Mouse (Mus musculus) embryonic facial prominence, embryonic 13.5 days (tissue): Measurements from ENCODE around the gene Eif4g1. TPM values are rescaled to one million over a fixed set of nuclear protein-coding genes. Genes with fewer than 3 reads are reported as not detected.

Experiments used
- ATAC-seq: fragments of 200-750 bp; cut with Nextera tagmentation; 2 replicates; pipeline ENCODE4 v1.8.0; 2017; ENCODE audit warnings: low read depth; ENCODE audit not compliant: insufficient number of reproducible peaks, insufficient read depth, low FRiP score, low TSS enrichment
- H3K27ac ChIP-seq: fragments of 300-500 bp; sonication (generic); 2 replicates; pipeline ENCODE4 v1.5.1; 2015; ENCODE audit warnings: moderate library complexity, mild to moderate bottlenecking, inconsistent platforms
- H3K27me3 ChIP-seq: fragments of 300-500 bp; sonication (generic); 2 replicates; pipeline ENCODE4 v1.6.1; 2015; ENCODE audit warnings: mild to moderate bottlenecking, inconsistent platforms
- H3K36me3 ChIP-seq: fragments of 300-500 bp; sonication (generic); 2 replicates; pipeline ENCODE4 v1.6.1; 2015; ENCODE audit warnings: mild to moderate bottlenecking, inconsistent platforms
- H3K4me1 ChIP-seq: fragments of 300-500 bp; sonication (generic); 2 replicates; pipeline ENCODE4 v1.6.1; 2015; ENCODE audit warnings: inconsistent platforms
- H3K4me2 ChIP-seq: fragments of 300-500 bp; sonication (generic); 2 replicates; pipeline ENCODE4 v1.6.1; 2015; ENCODE audit warnings: moderate library complexity, mild to moderate bottlenecking, inconsistent platforms
- H3K4me3 ChIP-seq: fragments of 300-500 bp; sonication (generic); 2 replicates; pipeline ENCODE4 v1.5.1; 2015; ENCODE audit warnings: mild to moderate bottlenecking, inconsistent platforms
- H3K9ac ChIP-seq: fragments of 300-500 bp; sonication (generic); 2 replicates; pipeline ENCODE4 v1.6.1; 2015; ENCODE audit warnings: mild to moderate bottlenecking, inconsistent platforms
- H3K9me3 ChIP-seq: fragments of 300-500 bp; sonication (generic); 2 replicates; pipeline ENCODE4 v1.6.1; 2016; ENCODE audit warnings: inconsistent platforms
- WGBS: fragments of 180-500 bp; shearing (Covaris S2); methylation state at CpG from one replicate; pipeline ENCODE4 v1.1.7; 2015; ENCODE audit warnings: mixed read lengths; 5-methylcytosine and 5-hydroxymethylcytosine counted together
- polyA plus RNA-seq: library from polyadenylated mRNA; unstranded; fragments of >200 nt; fragmentation: Nextera tagmentation; extraction: Ambion mirVana; gene quantifications from 2 replicates; pipeline ENCODE4 v1.2.1, GENCODE M21; 2015

The Eif4g1 gene
- polyA plus RNA-seq, 1 experiment from 2014 or later, result 199 TPM

DNA sequence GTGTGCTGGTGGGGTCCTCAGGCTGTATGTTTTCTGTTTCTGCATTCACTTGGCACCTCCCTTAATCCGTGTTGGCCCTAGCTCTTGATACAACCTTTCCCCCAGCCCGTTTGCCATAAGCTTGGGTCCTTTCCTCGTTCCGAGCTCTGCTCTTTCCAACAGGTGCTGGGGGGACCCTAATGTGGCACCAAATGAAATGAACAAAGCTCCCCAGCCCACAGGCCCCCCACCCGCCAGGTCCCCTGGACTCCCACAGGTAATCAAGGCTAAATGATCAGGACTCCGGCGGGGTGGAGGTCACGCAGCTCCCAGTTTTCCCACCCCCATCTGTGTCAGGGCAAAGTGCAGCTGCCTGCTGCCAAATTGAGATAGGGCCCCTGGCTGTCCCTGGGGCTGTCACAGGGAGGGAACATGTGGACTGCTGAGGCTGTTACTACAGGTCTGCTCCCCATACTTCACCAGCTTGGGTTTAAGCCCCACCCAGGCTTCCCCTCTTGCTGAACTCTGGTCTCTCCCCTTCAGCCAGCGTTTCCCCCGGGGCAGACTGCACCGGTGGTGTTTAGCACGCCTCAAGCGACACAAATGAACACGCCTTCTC, 5.7 kb downstream of the Eif4g1 start:
- Histone ChIP-seq H3K9me3 (no peaks in the 10 kb centered on the region), H3K9ac (peak overlapping the region; percentile 96), H3K27ac (peak overlapping the region; percentile 92), H3K4me3 (peak overlapping the region; percentile 94), H3K4me2 (peak overlapping the region; percentile 98), H3K27me3 (no peaks in the 10 kb centered on the region), H3K36me3 (peaks cover 43% of the 10 kb centered on the region), H3K4me1 (peaks cover 30% of the 10 kb centered on the region)
- 7% methylated on average over 14 of the region's 14 CpGs for WGBS
- no peak for ATAC-seq

DNA sequence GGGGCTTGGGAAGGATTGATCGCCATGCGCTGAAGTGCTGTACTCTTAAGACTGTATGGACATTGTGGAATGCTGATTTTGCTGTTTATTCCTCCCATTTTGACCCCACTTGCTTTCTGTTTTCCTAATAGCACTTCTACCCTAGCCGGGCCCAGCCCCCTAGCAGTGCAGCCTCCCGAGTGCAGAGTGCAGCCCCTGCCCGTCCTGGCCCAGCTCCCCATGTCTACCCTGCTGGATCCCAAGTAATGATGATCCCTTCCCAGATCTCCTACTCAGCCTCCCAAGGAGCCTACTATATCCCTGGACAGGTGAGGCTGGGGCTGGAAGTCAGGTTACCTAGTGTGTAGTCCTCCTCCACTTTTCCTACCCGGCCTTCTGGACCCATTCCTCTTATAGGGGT, 7.1 kb downstream of the Eif4g1 start:
- Histone ChIP-seq H3K27me3 (no peaks in the 10 kb centered on the region), H3K4me2 (peak overlapping the region; percentile 98; the same call in 1 of the 2 replicates), H3K9ac (no peak overlapping the region), H3K4me1 (peaks cover 30% of the 10 kb centered on the region), H3K27ac (no peak overlapping the region), H3K36me3 (peaks cover 58% of the 10 kb centered on the region), H3K9me3 (no peaks in the 10 kb centered on the region), H3K4me3 (peak overlapping the region; percentile 94; the same call in 1 of the 2 replicates)
- ATAC-seq, result no peak
- 91% methylated on average over 6 of the region's 6 CpGs for WGBS

DNA sequence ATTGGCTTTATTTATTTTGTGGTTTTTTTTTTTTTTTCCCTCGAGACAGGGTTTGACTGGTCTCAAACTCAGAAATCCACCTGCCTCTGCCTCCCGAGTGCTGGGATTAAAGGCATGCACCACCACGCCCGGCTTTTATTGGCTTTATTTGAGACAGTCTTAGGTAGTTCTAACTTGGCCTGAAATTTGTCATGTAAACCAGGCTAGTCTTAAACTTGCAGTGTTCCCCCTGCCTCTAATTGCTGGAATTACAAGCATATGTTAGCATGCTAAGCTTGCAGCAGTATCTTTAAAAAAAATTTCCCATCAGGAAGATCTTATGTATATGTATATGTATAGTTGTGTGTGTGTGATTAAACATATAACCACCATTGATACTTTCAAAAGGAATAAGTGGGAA, 8.6 kb downstream of the Eif4g1 start:
- Histone ChIP-seq H3K27ac (no peak overlapping the region), H3K4me1 (peaks cover 29% of the 10 kb centered on the region), H3K4me3 (no peak overlapping the region), H3K27me3 (no peaks in the 10 kb centered on the region), H3K9me3 (no peaks in the 10 kb centered on the region), H3K4me2 (no peak overlapping the region), H3K36me3 (peaks cover 72% of the 10 kb centered on the region), H3K9ac (no peak overlapping the region)
- WGBS, result 56% methylated on average over 4 of the region's 4 CpGs
- no peak for ATAC-seq

DNA sequence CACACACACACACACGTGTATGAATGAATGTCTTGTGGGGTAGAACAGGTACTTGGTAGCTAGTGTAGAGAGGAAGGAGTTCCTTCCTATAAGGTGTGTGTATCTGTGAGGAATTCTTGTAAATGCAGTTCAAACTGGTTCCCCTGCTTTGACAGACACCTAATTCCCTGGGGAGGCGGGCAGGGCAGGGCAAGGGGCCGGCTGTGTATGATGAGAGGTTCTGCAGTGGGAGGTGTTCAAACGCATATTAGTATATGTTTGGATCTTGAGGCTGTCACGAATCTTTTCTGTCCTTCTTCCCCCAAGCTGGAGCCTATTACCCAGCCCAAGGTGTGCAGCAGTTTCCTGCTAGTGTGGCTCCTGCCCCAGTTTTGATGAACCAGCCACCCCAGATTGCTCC, 9.3 kb downstream of the Eif4g1 start:
- no peaks in the 10 kb centered on the region for H3K27me3 ChIP-seq
- no peak for ATAC-seq
- H3K4me1 ChIP-seq, result peaks cover 25% of the 10 kb centered on the region
- no peaks in the 10 kb centered on the region for H3K9me3 ChIP-seq
- H3K9ac ChIP-seq, result no peak overlapping the region
- H3K4me2 ChIP-seq, result no peak overlapping the region
- H3K27ac ChIP-seq, result no peak overlapping the region; the same call in 1 of the 2 replicates
- no peak overlapping the region for H3K4me3 ChIP-seq
- WGBS, result 76% methylated on average over 5 of the region's 5 CpGs
- H3K36me3 ChIP-seq, result peaks cover 79% of the 10 kb centered on the region

DNA sequence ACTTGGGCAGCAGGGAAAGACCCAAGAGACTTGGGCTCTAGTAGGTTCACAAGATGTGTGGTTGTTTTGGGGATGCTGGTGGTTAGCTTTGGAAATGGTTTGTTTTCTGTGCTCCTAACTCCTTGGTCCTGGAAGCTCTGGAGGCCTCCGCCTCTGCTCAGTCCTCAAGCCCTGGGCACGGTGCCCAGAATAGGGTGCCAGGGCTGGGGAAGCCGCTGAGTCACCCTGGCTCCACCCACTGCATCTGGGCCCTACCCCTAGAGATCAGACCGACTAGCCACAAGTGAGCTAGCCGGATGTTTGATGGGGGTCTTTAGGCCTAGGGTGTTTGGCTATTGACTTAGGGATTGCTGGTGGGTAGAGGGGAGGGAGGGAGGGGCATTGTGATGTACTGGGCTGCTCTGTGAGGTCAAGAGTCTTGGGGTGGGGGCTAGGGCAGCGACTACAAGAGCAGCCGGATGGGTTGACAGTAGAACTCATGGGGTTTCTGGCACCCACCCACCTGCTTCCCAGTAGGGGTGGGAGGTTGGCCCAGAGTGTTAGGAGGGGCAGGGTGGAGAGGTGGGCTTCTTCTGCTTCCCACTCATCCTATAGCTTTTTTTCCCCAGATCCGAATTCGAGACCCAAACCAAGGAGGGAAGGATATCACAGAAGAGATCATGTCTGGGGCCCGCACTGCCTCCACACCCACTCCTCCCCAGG, 10.0 kb downstream of the Eif4g1 start:
- H3K4me2 ChIP-seq, result no peak overlapping the region
- peaks cover 25% of the 10 kb centered on the region for H3K4me1 ChIP-seq
- peaks cover 87% of the 10 kb centered on the region for H3K36me3 ChIP-seq
- WGBS, result 85% methylated on average over 10 of the region's 10 CpGs
- no peaks in the 10 kb centered on the region for H3K27me3 ChIP-seq
- no peaks in the 10 kb centered on the region for H3K9me3 ChIP-seq
- ATAC-seq, result no peak
- H3K27ac ChIP-seq, result no peak overlapping the region
- no peak overlapping the region for H3K9ac ChIP-seq
- no peak overlapping the region for H3K4me3 ChIP-seq

DNA sequence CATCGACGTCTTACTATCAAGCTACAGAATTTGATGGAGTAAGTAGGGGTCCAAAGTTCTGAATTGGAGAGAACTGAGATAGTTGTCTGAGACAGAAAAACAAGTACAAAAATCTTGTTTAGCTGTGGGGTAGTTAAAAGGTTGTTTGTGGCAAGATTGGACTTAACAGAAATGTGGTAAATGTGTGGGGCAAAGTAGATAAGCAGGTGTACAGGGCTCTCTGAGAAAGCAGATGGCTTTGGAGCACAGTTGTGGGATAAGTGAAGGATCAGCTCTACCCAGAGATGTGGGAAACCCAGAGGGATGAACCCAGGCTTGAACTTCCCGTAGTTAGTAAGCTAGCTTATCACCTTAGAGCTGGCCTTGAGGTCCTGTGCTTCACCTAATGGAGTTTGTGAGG, 22.7 kb downstream of the Eif4g1 start:
- Histone ChIP-seq H3K9ac (no peak overlapping the region), H3K27me3 (peaks cover under 1% of the 10 kb centered on the region; the same call in 1 of the 2 replicates), H3K9me3 (no peaks in the 10 kb centered on the region), H3K27ac (no peak overlapping the region), H3K4me3 (no peak overlapping the region), H3K4me1 (peaks cover 22% of the 10 kb centered on the region), H3K36me3 (peaks cover 64% of the 10 kb centered on the region), H3K4me2 (no peak overlapping the region)
- 86% methylated on average over 3 of the region's 3 CpGs for WGBS
- ATAC-seq, result no peak

DNA sequence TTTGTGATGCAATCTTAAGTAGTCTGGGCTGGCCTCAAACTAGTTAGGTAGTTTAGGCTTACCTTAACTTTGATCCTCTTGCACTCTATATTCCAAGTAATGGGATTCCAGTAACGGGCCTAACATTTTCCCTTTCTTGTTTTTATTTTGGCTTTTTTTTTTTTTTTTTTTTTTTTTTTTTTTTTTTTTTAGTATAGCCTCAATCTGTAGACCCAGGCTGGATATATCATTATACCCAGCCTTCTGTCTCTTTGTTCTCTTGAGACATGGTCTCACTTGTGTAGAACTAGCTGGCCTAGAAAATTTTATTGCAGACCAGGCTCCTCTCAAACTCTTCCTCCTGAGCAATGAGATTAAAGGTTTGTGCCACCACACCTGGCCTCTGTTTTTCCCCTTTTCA, 23.5 kb downstream of the Eif4g1 start:
- Histone ChIP-seq H3K4me2 (no peak overlapping the region), H3K9ac (no peak overlapping the region), H3K9me3 (no peaks in the 10 kb centered on the region), H3K27ac (no peak overlapping the region), H3K27me3 (peaks cover 6% of the 10 kb centered on the region; the same call in 1 of the 2 replicates), H3K36me3 (peaks cover 55% of the 10 kb centered on the region), H3K4me3 (no peak overlapping the region), H3K4me1 (peaks cover 29% of the 10 kb centered on the region)
- no peak for ATAC-seq
- WGBS, result 60% methylated on average over 1 of the region's 1 CpGs

DNA sequence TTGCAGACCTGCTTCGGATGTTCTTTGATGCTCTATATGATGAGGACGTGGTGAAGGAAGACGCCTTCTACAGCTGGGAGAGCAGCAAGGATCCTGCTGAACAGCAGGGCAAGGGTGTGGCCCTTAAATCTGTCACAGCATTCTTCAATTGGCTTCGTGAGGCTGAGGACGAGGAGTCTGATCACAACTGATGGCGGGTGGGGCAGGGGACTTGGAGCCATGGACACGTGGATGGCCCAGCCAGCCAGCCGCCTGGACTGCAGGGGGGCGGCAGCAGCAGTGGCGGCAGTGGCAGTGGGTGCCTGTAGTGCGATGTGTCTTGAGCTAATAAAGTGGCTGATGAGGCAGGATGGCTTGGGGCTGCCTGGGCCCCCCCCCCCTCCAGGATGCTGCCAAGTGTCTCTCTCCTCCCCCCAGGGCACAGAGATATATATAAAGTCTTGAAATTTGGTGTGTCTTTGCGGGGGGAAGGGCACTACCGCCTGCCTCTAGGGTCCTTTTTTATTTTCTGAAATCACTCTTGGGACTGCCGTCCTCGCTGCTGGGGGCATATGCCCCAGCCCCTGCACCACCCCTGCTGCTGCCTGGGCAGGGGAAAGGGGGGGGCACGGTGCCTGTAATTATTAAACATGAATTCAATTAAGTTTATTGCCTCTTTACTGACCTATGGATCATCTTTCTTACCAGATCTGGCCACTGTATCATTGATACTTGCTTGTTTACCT, 24.3 kb downstream of the Eif4g1 start:
- H3K27me3 ChIP-seq, result peaks cover 6% of the 10 kb centered on the region; the same call in 1 of the 2 replicates
- peaks cover 47% of the 10 kb centered on the region for H3K36me3 ChIP-seq
- ATAC-seq, result no peak
- no peaks in the 10 kb centered on the region for H3K9me3 ChIP-seq
- H3K27ac ChIP-seq, result no peak overlapping the region
- peak overlapping the region; percentile 63 for H3K4me3 ChIP-seq
- H3K9ac ChIP-seq, result 0 out of 2 replicates have a peak overlapping the region, but pooled peaks have one; percentile 0
- 44% methylated on average over 16 of the region's 16 CpGs for WGBS
- peak overlapping the region; percentile 83 for H3K4me2 ChIP-seq
- peaks cover 29% of the 10 kb centered on the region for H3K4me1 ChIP-seq

DNA sequence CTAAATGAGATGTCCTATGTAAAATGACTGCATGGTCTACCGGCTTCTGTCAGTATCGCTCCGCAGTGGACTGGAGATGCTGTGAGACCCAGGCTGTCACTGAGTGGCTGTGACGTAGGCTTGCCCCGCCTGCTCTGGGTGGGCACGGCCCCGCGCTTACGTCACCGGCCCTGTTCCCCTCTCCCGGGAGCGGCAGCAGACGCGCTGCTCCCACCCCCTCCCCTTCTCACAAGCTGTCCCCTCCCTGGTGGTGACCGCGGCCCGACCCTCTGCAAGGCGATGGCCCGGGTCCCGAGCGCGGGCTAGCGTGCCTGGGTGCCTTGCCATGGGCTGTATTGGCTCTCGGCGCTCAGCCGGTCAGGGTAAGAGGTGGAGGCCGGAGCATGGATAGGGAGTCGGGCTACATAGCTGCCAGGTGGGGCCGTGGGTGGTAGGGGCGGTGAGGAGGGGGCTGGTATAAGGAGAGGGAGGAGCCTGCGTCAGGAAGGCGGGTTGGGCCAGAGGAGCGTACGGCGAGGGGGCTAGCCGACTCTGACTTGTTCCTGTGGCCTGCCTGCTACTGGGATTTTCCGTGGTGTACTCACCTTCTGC, 25.1 kb downstream of the Eif4g1 start, which contains the start of gene Fam131a:
Gene Fam131a, plus strand, starts transcription at position 131 of the 591 bp plus-strand sequence.
- no peaks in the 10 kb centered on the region for H3K9me3 ChIP-seq
- H3K36me3 ChIP-seq, result peaks cover 39% of the 10 kb centered on the region
- peaks cover 29% of the 10 kb centered on the region for H3K4me1 ChIP-seq
- H3K4me2 ChIP-seq, result peak within 1 kb of the TSS; percentile 83
- under 1% methylated on average over 35 of the region's 37 CpGs for WGBS
- H3K27me3 ChIP-seq, result peaks cover 6% of the 10 kb centered on the region; the same call in 1 of the 2 replicates
- H3K9ac ChIP-seq, result peak within 1 kb of the TSS; percentile 75
- ATAC-seq, result peak; percentile 86
- H3K27ac ChIP-seq, result peak within 1 kb of the TSS; percentile 87
- peak within 1 kb of the TSS; percentile 63 for H3K4me3 ChIP-seq

DNA sequence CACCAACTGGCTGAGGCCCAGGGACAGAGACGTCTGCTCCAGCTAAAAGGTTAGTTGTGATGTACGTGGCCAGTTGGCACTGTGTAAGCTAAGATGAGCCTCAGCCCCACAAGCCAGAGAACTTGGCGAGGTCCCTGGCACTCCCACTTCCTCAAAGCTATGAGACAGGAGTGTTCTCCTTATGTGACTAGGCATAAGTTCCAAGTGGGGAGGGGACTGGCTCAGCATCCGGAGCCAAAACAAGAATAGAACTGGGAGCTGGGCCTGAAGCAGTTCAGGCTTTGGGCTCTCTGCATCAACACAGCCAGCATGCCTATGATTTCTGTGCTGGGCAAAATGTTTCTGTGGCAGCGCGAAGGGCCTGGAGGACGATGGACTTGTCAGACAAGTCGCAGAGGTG, 26.7 kb downstream of the Eif4g1 start:
- Histone ChIP-seq H3K4me3 (no peak overlapping the region), H3K27me3 (peaks cover 6% of the 10 kb centered on the region; the same call in 1 of the 2 replicates), H3K27ac (no peak overlapping the region), H3K4me1 (peaks cover 29% of the 10 kb centered on the region), H3K4me2 (peak overlapping the region; percentile 77; the same call in 1 of the 2 replicates), H3K9me3 (no peaks in the 10 kb centered on the region), H3K36me3 (peaks cover 31% of the 10 kb centered on the region), H3K9ac (no peak overlapping the region)
- no peak for ATAC-seq
- WGBS, result 70% methylated on average over 8 of the region's 8 CpGs

DNA sequence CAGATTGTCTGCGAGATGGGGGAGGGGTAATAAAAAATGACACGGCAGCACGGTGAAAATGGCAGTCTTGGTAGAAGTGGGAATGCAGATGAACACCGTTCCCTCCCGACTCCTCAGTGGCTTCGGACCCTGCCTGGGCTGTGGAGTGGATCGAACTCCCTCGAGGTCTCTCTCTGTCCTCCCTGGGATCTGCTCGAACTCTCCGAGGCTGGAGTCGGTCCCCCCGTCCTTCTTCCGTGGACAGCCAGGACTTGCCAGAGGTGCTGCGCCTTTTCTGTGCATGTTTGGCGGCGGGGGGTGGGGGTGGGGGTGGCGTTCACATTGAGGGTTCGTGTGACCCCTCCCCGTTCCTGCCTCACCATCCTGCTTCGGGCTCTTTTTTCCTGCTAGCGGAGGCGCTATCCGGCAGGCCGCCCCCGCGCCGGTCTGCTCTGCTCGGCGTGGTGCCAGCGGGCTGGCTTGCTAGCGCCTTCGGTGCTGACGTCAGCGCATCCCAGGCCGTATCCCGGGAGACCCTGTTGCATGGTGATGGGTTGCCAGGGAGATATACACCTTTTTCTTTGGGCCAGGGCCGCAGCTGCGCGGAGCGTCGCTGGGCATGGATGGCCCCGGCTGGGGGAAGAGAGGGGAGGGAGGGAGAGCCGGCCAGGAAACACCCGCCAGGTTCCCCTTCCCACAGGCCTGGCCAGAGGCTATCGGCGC, 27.7 kb downstream of the Eif4g1 start:
- Histone ChIP-seq H3K4me3 (peak overlapping the region; percentile 43), H3K27ac (no peak overlapping the region), H3K9ac (peak overlapping the region; percentile 71), H3K27me3 (peaks cover 6% of the 10 kb centered on the region; the same call in 1 of the 2 replicates), H3K4me2 (peak overlapping the region; percentile 77), H3K36me3 (peaks cover 25% of the 10 kb centered on the region), H3K9me3 (no peaks in the 10 kb centered on the region), H3K4me1 (peaks cover 29% of the 10 kb centered on the region)
- WGBS, result 2% methylated on average over 46 of the region's 46 CpGs
- ATAC-seq, result peak; percentile 56
